Mouse (Mus musculus) embryo, embryonic 10 days (tissue): ENCODE data around the gene Mdm2.
"Not testable (repeated sequence)": the region's sequence is repeated elsewhere in the genome, so short reads cannot be mapped to it uniquely, and the experiment has no call there.

Experiments used
- DNase-seq: peaks from one replicate; pipeline ENCODE4 v3.0.0-alpha.2; 2015; ENCODE audit warnings: low spot score

The Mdm2 gene

GRCm38 (mm10) chr10:117732962-117733592 is 22.5 kb upstream of the Mdm2 start:
- DNase-seq: no peak

DNA sequence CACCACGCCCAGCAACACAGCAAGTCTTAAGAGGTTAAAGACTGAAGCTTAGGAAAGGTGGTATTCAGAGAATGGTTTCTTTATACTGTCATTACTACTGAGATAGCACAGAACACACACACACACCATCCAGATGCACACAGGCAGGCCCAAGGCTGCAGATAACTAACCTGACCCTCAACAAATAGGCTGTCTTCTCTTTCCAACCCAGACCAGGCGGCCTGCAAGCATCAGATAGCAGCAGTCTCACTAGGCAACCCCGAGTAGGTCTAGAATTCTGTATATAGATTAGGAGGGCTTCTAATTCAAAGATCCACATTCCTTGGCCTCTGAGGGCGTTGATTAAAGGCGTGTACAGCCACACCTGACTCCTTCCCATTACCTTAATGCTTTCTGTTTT is 21.6 kb upstream of the Mdm2 start:
- no peak for DNase-seq

DNA sequence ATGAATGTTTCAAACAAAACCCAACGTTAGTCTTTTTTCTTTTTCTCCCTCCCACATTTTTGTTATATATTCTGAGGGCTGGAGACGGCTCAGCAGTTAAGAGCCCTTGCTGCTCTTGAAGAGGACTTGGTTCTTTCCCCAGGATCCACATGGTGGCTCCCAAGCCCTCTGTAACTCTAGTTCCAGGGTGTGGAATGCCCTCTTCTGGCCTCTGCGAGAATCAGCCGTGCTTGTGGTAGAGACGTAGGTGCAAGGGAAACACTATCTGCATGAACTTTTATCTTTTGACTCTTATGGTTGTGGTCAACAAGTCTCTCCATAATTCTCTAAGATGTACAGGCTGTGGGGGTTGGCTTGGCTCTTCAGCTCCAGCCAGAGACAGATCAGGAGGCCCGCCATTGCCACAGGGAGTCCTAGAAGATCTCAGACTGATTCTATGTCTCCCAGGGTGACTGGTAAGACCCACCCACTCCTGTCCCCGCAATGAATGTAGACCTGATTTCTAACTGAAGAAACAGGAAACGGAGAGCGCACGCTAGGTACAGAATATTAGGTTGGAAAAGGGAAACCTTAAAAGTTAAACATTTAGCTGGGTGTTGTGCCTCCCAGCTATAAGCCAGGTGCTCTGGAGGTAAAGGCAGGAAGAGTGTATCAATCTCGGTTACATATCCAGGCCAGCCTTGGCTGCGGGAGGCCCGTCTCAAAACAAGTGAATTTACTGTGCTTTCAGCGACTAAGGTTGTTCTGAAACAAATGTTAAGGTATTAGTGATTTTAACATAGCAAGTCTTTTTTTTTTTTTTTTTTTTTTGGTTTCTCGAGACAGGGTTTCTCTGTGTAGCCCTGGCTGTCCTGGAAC is 20.9 kb upstream of the Mdm2 start:
- peak; percentile 66 for DNase-seq

GRCm38 (mm10) chr10:117730637-117731203 is 20.2 kb upstream of the Mdm2 start:
- DNase-seq: no peak

DNA sequence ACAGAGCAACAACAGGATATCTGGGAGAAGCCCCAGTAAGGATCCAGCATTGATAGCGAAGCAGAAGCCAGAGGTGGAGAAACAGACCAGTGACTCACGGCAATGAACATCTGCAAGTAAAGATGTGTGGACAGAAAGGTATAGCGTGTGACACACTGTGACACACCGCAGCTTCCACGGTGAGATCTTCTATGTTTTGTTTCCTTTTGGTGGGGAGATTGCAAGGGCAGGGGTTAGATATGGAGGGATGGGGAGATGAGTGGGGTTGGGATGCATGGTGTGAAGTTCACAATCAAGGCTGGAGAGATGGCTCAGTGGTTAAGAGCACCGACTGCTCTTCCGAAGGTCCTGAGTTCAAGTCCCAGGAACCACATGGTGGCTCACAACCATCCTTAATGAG is 19.6 kb upstream of the Mdm2 start:
- DNase-seq: no peak

DNA sequence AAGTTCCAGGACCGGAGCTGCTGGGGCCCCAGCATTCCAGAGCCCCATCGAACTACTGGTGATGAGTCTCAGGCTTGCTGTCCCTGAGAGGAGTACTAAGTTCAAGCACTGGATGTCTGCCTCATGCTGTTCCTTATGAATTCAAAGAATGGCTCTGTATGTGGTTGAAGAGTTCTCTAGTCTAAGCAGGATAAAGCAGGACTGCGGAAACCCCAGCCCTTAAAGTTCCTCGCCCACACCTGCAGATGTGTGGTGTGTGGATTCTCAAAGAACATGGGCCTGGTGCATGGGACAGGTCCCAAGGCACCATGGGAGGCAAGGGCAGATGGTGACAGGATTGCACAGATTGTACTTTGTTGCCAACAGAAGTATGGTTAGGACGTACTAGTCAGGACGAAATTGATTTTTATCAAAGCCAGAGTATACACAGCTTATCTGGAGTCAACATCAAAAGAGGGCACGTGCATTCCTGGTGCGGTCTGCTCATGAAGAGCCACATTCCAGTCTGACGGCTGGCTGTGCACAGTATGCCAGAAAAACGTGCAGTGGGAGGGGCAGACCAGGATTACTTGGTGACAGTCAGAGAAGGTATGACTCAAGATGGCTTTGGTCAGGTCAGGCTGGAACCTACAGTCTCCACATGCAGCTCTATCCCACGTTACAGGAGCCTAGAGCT is 18.7 kb upstream of the Mdm2 start:
- DNase-seq: no peak

- no peak for DNase-seq
Measured at GRCm38 (mm10) chr10:117728574-117728973, 18.0 kb upstream of the Mdm2 start.

- DNase-seq: no peak
Measured at GRCm38 (mm10) chr10:117727518-117728110, 17.1 kb upstream of the Mdm2 start.

DNA sequence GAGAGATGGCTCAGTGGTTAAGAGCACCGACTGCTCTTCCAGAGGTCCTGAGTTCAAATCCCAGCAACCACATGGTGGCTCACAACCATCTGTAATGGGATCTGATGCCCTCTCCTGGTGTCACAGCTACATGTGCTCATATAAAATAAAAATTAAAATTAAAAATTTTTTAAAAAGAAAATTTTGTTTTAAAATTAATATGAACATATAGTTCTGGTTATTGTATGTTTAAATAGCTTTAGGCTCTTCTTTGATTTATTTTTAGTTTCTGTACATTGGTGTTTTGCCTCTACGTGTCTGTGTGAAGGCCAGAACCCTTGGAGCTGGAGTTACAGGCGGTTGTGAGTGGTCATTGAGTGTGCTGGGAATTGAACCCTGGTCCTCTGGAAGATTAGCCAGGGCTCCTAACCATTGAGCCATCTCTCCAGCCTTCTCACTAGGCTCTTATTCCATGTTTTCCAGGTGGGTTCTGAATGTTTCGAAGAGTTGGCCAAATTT is 16.4 kb upstream of the Mdm2 start:
- DNase-seq: no peak

DNA sequence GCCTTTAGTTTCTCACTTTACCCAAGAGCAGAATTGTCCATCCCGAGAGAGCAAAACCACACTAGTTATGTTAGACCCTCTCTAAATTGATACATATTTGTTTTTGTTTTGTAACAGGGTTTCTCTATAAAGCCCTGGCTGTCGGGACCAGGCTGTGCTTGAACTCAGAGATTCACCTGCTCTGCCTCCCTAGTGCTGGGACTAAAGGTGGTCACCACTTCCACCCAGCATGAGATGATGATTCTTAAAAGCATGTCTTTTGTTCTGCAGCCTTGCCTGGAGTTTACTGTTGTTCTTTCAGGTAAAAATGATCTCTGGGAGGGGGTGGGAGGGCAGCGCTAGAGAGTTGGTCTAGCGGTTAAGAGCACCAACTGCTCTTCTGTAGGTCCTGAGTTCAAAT is 15.8 kb upstream of the Mdm2 start:
- no peak for DNase-seq

DNA sequence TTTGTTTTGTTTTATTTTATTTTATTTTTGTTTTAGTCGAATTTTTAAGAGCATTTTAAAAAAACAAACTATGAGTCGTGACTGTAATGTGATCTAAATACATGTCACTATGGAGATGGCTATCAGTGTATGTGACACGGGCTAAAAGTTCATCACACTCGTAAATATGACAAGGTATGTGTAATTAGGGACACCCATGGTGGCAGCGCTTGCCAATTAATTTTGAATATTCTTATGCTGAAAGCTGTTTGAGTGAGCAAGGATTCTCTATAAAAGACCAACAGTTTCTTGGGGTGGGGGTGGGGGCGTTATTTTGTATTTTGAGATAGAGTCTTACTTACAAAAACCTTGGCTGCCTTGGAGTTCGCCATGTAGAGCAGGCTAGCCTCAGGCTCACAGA is 15.1 kb upstream of the Mdm2 start:
- no peak for DNase-seq

DNA sequence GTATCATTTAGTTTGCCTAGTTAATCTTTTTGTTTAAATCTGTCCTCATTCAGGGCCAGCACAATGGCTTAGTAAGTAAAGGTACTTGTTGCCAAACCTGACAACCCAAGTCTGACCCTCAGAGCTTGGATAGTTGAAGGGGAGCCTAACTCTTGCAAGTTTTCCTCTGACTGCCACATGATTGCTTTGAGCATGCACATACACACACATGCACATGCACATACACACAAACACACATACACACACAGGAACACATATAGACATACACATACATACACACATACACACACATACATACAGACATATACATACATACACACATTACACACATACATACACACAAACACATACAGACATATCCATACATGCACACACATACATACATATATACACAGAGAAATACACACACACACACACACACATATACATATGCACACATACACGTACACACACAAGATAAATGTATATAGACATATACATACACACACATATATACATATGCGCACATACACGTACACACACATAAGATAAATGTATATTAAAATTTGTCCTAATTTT is 14.3 kb upstream of the Mdm2 start:
- no peak for DNase-seq

- no peak for DNase-seq
Measured at GRCm38 (mm10) chr10:117724136-117724718, 13.7 kb upstream of the Mdm2 start.

DNA sequence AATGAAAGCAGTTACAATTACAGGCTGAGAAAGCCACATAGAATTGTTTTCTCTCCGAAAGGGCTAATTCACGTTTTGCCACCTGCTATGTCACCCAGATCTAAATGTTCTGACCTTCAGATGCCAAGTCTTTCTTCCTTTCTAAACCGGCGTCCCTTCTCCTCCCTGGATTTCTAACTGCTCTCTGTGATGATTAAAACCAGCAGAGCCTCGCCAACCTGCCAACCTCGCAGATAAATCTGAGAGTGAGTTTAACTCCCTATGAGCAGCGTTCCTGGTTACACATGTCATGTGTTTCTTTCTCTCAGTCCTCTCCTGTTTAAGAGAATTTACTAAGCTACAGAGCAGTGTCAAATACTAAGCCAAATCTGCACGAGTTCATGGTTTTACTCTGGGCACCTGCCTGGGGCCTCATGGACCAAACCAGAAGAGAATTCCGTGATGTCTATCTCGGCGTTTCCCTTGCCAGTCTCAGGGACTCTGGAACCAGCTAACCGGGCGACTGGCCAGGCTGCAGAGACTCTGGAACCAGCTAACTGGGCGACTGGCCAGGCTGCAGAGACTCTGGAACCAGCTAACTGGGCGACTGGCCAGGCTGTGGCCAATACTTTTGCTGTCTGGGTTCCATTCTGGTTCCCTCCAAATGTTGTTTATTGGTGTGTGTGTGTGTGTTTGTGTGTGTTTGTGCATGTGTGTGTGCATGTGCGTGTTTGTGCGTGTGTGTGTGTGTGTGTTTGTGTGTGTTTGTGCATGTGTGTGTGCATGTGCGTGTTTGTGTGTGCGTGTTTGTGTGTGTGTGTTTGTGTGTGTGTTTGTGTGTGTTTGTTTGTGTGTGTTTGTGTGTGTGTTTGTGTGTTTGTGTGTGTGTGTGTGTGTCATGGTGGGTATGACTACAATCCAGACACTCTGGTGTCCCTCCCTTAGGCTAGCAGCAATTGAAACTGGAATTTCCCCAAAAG is 7.9 kb upstream of the Mdm2 start:
- no peak for DNase-seq

- peak; percentile 64 for DNase-seq
Measured at GRCm38 (mm10) chr10:117717583-117717982, 7.0 kb upstream of the Mdm2 start.

DNA sequence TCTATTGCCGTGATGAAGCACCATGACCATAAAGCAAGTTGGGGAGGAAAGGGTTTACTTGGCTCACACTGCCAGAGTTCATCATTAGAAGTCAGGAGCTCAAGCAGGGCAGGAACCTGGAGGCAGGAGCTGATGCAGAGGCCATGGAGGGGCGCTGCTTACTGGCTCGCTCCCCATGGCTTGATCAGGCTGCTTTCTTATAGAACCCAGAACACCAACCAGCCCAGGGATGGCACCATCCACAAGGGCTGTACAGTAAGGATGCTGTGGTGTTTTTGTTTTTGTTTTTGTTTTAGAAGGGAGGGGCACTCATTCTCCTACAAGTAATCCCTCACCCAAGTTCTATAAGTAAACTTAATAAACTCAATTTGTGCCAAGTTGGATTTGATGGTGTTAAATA is 6.1 kb upstream of the Mdm2 start:
- DNase-seq: no peak

- not testable (repeated sequence) for DNase-seq
Measured at GRCm38 (mm10) chr10:117715654-117716053, 5.1 kb upstream of the Mdm2 start.

DNA sequence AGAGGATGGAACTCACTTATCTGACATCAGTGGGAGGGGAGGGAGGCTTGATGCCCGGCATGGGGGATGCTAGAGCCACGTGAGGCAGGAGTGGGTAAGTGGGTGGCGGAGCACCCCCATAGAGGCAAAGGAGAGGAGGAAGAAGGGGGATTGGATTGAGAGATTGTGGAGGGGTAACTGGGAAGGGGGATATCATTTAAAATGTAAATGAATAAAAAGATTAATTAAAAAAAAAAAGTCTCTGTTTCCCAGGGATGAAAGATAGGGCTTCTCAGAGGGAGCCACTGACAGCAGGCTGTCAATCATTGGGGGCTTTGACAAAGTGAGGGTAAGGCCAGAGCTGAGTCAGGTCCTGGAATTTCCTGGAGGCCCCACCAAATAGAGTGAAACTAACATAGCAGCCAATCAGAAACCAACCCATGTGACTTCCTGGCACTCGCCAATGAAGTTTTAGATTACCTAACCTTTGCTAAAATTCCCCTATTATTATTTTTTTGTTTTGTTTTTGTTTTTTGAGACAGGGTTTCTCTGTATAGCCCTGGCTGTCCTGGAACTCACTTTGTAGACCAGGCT is 4.5 kb upstream of the Mdm2 start:
- DNase-seq: no peak

DNA sequence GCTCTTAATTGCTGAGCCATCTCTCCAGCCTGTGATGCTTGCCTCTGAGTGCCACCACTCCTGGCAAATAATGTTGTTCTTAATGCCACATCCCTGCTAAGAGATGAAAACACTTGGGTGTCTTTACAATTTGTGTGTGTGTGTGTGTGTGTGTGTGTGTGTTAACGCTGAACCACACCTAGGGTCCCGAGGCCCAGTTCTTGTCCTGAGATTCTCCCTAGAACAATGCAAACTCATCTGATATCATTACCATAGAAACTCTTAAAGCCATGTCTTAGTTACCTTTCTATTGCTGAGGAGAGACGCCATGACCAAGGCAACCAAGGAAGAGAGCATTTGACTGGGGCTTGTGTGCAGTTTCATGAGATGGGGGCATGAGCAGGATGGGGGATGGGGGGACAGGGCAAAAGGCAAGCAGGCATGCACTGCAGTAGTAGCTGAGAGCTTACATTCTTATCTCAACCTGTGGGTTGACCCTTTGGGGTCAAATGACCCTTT is 3.5 kb upstream of the Mdm2 start:
- DNase-seq: no peak

GRCm38 (mm10) chr10:117713466-117713865 is 2.9 kb upstream of the Mdm2 start:
- no peak for DNase-seq
